Mouse (Mus musculus): Measurements from ENCODE around the gene Dcun1d3.

Dcun1d3 gene

DNA sequence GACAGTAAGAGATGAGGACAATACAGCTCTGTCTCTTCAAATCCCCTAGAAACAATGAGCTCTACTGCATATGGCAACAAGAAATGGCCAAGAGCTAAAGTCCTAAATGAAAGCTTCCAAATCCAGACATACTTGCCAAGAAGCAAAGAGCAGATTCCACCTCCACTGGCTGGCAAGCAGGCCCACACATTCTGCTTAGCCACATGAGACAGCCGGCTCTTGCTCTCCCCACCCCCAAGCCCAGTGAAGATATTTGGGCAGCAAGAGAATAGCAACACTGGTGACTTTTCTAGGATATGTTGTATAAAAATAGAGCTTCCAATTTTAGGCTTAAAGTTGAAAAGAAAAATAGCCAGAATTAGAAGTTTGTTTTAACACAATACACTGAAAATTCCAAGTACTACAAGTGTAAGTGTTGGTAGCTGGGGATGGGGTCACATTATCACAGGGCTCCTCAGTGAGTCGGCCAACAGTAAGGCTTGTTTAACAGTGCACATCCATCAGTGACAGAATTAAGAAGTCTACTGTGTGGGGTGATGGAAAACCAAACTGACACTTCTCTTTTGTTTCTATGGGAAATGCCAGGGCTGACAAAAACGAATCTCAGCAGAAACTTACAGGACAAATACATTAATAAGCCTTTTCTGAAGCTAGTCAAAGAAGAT, 20.2 kb downstream of the Dcun1d3 start:
- in situ Hi-C loops (cut with MboI, MseI) = no loop called here

DNA sequence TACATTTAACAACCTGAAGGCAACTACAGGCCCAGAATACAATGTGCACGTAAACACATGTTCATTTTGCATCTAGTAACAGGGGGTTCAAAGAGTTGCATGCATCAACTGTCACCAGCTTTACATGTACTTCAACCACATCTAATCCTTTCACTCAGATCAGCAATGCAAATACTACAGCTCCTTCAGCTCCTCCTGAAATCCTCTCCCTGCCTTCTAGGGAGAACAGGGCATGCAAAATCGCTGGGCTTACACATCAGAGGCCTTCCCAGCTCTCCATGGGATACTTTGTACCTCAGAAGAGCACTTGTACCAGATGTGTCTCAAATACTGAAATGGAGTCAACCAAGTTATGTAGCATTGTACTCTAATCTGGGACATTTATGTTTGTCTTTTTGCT, 23.0 kb downstream of the Dcun1d3 start:
- in situ Hi-C loops (cut with MboI, MseI) = no loop called here

- in situ Hi-C loops (cut with MboI, MseI) = no loop called here
Observed at GRCm38 (mm10) chr7:119872204-119872603, 23.9 kb downstream of the Dcun1d3 start.

GRCm38 (mm10) chr7:119866136-119866535, 30.0 kb downstream of the Dcun1d3 start:
- in situ Hi-C loops (cut with MboI, MseI) = no loop called here

DNA sequence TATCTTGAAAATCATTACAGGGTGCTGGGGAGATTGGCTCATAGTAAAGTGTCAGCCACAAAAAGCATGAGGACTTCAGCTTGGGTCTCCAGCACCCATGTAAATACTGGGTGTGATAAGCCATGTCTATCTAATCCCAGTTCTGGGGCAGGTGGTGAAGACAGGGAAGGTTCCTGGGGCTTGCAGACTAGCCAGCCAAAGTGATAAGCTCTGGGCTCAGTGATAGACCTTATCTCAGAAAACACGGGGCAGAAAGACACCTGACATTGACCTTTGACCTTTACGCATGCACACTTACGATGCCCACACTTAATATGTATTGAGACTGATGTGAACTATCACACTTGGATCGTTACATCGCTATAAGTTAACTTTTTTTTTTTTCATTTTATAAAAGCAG, 31.6 kb downstream of the Dcun1d3 start:
- in situ Hi-C loops (cut with MboI, MseI) = no loop called here

GRCm38 (mm10) chr7:119862167-119862566, 33.9 kb downstream of the Dcun1d3 start:
- in situ Hi-C loops (cut with MboI, MseI) = no loop called here

DNA sequence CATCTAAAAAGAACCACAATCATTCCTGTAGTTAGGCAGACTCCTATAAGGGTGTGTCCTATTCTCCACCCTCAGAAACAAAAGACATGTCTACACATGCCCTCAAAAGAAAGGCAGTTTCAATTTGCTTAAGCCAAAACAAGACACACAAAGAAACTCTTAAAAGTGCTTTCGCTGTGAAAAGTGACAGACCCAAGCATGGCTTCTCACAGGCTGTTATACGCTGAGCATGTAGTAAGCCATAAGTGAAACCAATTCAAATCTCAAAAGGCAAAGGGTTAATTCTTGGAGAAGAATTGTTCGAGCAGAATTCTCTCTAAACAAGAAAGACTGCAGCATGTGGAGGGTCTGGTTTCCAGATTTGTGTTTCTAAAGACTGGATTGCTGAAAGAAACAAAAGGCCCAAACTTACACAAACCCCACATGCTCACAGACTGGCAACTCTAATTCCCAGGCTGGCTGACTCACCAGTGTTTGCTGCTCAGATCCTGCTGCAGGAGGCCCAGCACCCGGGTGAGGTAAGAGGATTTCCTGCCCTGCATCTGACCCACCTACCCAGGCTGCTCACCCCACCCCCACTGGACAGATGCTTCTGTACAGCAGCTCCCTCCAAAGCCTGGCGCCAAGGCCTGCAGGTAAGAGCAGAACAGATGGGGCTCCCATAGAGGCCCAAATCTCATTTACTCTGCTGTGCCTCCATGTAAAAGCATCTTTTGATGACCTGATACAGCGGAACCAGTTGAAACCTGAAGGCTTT, 34.6 kb downstream of the Dcun1d3 start:
- in situ Hi-C loops (cut with MboI, MseI) = no loop called here

GRCm38 (mm10) chr7:119860971-119861334, 35.1 kb downstream of the Dcun1d3 start:
- in situ Hi-C loops (cut with MboI, MseI) = no loop called here

GRCm38 (mm10) chr7:119860554-119860953, 35.5 kb downstream of the Dcun1d3 start:
- in situ Hi-C loops (cut with MboI, MseI) = no loop called here

- in situ Hi-C loops (cut with MboI, MseI) = no loop called here
Observed at GRCm38 (mm10) chr7:119860116-119860515, 36.0 kb downstream of the Dcun1d3 start.

DNA sequence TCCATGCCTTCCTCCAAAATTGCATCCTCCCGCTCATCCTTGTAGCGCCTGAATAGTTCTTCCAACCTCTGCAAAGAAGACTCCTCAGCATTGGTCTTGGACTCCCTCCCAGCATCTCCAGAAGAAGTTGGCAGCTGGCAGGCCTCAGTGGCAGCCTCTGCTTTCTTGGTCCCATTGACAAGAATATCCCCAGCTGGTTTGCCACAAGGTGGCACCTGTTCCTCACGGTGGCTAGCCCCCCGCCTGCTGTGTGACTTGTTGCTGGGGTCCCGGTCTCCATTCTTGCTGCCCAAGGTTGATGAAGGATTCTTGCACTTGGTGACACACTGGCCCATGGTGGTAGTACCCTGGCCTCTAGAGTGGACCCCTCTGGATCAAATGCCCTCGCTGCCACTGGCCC, 36.6 kb downstream of the Dcun1d3 start:
- in situ Hi-C loops (cut with MboI, MseI) = loop anchor here (10.0 kb wide), 1 partner anchor 185 kb away; no protein-coding TSS in a partner anchor

- in situ Hi-C loops (cut with MboI, MseI) = loop anchor here (10.0 kb wide), 1 partner anchor 190 kb away; no protein-coding TSS in a partner anchor
Observed at GRCm38 (mm10) chr7:119855031-119855430, 41.1 kb downstream of the Dcun1d3 start.

DNA sequence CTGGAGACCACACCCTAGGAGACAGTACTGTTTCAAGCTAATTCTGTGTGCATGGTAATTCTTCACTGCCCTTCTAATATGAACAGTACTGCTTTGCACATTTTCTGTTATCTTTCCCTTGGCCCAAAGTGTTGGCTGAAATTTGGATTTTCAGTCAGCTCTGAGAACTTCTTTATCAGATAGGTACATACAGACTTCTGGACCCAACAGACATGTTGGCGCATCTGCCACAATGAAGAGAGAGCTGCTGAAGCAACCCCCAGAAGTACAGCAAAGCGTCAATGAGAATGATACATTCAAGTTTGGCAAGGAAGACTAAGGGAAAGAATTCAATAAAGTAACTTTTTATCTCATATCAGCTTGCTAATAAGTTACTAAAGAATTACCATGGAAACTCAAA, 41.7 kb downstream of the Dcun1d3 start:
- in situ Hi-C loops (cut with MboI, MseI) = loop anchor here (5.0 to 10.0 kb wide), 2 partner anchors 58 to 190 kb away; no protein-coding TSS in a partner anchor

DNA sequence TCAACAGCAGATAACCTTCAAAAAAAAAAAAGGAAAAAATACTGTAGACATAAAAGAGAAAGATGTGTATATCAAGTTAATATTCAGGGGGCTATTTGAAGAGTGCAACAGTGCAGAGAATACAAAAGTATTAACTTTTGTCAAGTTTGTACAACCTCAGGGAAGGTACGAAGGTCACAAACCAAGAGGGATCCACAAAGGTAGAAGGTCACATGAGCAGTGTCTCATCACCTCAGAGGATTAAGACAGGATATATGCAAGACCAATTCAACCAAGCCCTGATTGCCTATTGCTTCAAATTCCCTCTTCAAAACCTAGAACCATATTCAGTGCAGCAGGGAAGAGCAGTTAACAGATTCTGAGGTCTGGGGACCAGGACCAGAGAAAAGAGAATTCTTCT, 42.9 kb downstream of the Dcun1d3 start:
- in situ Hi-C loops (cut with MboI, MseI) = loop anchor here (5.0 to 10.0 kb wide), 2 partner anchors 59 to 192 kb away; no protein-coding TSS in a partner anchor

DNA sequence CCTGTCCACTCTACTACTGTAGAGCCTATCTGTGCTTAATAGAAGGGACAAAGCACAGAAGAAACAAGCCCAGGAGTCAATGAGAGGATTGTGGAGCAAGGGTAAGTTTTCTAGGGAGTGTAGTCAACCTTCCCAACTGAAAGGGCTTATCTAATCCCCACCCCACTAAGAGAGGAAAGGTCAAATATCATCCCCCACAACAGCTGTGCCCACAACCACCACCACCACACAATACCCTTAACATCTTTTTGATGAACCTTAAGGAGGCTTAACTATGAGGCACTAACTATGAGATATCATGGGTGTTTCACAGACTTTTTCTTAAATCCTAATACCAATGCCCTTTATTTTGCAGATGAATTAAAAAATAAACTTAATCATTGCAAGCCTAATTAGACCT, 43.6 kb downstream of the Dcun1d3 start:
- in situ Hi-C loops (cut with MboI, MseI) = loop anchor here (5.0 to 10.0 kb wide), 2 partner anchors 60 to 192 kb away; no protein-coding TSS in a partner anchor

DNA sequence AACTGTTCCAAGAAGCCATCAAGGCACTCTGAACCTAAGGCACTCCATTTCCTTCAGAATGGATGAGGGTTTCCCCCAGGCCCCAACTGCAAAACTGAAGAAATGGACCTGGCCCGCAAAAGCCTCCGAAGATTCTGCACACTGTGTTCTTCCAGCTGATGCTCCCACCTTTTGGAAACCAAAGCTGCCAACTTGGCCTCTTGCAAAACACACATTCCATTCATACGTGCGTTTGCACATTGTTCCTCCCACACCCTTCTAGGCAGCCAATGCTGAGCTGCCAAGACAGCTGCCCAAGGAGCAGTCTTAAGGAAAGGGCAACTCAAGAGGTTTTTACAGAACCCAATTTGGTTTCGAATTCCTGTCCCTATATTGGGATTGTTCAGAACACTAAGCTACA, 45.4 kb downstream of the Dcun1d3 start:
- in situ Hi-C loops (cut with MboI, MseI) = loop anchor here (5.0 to 10.0 kb wide), 2 partner anchors 62 to 194 kb away; no protein-coding TSS in a partner anchor

- in situ Hi-C loops (cut with MboI, MseI) = loop anchor here (10.0 kb wide), 1 partner anchor 256 kb away; the partner anchor contains the start of gene Tmem159
Observed at GRCm38 (mm10) chr7:119849096-119849495, 47.0 kb downstream of the Dcun1d3 start.

- in situ Hi-C loops (cut with MboI, MseI) = loop anchor here (10.0 kb wide), 1 partner anchor 257 kb away; the partner anchor contains the start of gene Tmem159
Observed at GRCm38 (mm10) chr7:119847396-119847795, 48.7 kb downstream of the Dcun1d3 start.

GRCm38 (mm10) chr7:119845541-119845940, 50.6 kb downstream of the Dcun1d3 start:
- in situ Hi-C loops (cut with MboI, MseI) = loop anchor here (10.0 kb wide), 1 partner anchor 259 kb away; the partner anchor contains the start of gene Tmem159

GRCm38 (mm10) chr7:119841820-119842449, 54.2 kb downstream of the Dcun1d3 start:
- in situ Hi-C loops (cut with MboI, MseI) = loop anchor here (10.0 kb wide), 1 partner anchor 263 kb away; the partner anchor contains the start of gene Tmem159

GRCm38 (mm10) chr7:119835996-119836777, 59.9 kb downstream of the Dcun1d3 start:
- in situ Hi-C loops (cut with MboI, MseI) = no loop called here
